Mouse (Mus musculus) brain, embryonic 14.5 days (tissue): ENCODE results near the gene Foxj1.

Experiments
- CTCF ChIP-seq: fragments of 200-500 bp; IDR thresholded peaks from 2 replicates; pipeline ENCODE4 v1.5.1; 2012; ENCODE audit warnings: inconsistent platforms, mild to moderate bottlenecking, moderate library complexity, borderline replicate concordance; ENCODE audit not compliant: insufficient read depth, insufficient read length; ENCODE audit errors: extremely low read depth
- POLR2A ChIP-seq: fragments of 200-500 bp; IDR thresholded peaks from 2 replicates; pipeline ENCODE4 v1.6.1; 2012; ENCODE audit warnings: mild to moderate bottlenecking, inconsistent platforms, borderline replicate concordance; ENCODE audit not compliant: poor library complexity, insufficient read depth, insufficient read length, severe bottlenecking; ENCODE audit errors: extremely low read depth

DNA sequence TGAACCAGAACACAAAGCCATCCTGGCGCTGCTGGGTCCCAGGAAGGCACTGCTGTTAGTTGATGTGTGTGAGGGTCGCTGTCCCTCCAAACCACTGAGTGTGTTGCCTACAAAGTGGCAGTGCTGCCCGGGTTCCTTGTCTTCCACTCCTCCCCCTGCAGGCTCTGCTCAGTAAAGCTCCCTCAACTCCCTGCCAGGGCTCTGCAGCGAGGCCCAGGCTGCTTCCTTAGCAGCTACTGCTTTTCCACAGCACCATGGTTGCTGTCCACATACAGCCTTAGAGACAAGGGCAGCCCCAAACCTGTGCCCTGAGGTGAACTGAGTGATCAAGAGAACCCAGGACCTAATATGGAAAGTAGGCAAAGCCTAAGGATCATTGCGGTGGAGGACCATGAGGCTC, 47.8 kb downstream of the Foxj1 start:
- no peak for TF ChIP-seq POLR2A
- TF ChIP-seq CTCF, result no peak
